Mouse (Mus musculus) layer of hippocampus, adult 8-10 months (tissue): Measurements from ENCODE around the gene Akap2. TPM values are rescaled to one million over a fixed set of nuclear protein-coding genes. Genes with fewer than 3 reads are reported as not detected.

Experiments
- DNase-seq, 2 experiments: peaks; one replicate each; pipeline ENCODE4 v3.0.0; 2022; ENCODE audit warnings: low spot score in 2 of 2
- total RNA-seq, 4 experiments: library from RNA; stranded (reverse); gene quantifications; 2 replicates each; pipeline ENCODE4 v1.2.4; 2022

Gene Akap2
- total RNA-seq, 4 experiments from 2014 or later: 43.3 to 49.6 (median 48.5) TPM

DNA sequence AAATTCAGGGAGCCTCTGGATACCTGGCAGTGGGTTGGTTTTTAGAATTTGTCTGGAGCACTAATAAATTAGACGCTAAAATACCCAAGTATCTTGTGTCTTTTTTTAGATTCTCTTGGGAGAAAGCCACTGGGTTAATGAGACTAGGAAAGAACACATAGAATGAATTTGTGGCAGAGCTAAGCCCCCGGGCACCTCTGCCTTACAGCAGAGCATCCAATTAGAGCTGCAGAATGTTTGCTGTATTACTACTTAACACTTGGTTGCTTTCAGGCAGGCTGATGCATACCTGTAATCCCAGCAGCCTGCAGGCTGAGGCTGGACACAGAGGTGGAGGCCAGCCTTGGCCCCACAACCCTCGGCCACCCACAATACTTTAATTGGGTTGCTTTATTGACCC, 112.3 kb downstream of the Akap2 start:
- no peak for DNase-seq

DNA sequence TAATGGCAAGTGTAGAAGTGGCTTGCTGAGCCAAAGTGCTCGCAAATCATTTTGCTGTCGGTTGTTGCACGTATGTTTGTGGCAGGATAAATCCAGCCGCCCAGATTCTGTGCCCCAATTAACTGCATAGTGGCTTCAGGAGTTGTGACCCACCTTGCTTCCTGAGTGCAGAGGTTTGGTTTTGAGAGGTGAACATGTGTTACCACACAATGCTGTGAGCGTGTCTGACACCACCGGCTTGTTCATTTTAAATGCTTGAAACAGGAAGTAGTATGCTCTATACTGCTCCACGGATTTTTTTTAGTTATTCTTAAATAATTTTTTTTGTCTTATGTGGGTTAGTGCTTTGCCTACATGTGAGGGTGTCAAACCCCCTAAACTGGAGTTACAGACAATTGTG, 114.9 kb downstream of the Akap2 start:
- no peak for DNase-seq

- DNase-seq: no peak
Observed at GRCm38 (mm10) chr4:57833060-57833459, 115.6 kb downstream of the Akap2 start.

- no peak for DNase-seq
Observed at GRCm38 (mm10) chr4:57834141-57834540, 116.7 kb downstream of the Akap2 start.

DNA sequence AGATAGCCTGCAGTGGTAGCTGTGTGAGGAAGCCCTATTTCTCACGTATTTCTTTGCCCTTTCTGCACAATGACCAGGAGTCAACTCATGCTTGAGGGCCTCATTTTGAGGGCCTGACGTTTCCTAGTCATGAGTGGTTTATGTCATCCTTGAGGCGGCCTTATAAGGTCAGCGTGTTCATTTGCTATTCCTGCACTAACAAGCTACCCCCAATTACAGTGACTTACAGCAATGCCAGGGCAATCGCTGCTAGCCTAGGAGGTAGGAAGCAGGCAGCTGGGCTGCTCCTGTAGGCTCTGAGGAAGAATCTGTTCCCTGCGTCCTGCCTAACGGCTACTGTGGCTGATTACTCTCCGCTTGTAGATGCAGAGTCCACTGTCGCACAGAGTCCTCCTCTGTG, 119.6 kb downstream of the Akap2 start:
- no peak for DNase-seq

DNA sequence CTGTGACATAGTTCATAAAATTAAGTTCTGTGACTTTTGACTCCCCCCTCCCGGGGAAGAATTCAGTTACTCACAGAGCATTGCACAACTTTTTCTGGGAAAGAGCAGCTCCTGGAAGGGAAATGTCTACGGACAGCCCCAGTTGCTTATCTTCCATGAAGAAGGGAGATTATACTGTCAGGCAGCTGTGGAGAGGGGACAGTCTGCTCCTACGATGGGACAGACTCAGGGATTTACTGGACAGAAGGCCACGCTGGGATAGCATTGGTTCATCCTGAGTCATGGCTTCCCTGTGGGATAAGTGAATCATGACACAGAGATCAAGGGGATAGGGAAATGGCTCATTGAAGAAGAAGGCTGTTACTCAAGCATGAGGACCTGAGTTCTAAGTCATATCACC, 121.9 kb downstream of the Akap2 start:
- DNase-seq: no peak

- DNase-seq: no peak
Observed at GRCm38 (mm10) chr4:57841911-57842310, 124.5 kb downstream of the Akap2 start.

GRCm38 (mm10) chr4:57842472-57843305, 125.2 kb downstream of the Akap2 start:
- no peak for DNase-seq

GRCm38 (mm10) chr4:57845031-57845431, 127.6 kb downstream of the Akap2 start:
- no peak for DNase-seq

GRCm38 (mm10) chr4:57845541-57846210, 128.2 kb downstream of the Akap2 start:
- DNase-seq: no peak

DNA sequence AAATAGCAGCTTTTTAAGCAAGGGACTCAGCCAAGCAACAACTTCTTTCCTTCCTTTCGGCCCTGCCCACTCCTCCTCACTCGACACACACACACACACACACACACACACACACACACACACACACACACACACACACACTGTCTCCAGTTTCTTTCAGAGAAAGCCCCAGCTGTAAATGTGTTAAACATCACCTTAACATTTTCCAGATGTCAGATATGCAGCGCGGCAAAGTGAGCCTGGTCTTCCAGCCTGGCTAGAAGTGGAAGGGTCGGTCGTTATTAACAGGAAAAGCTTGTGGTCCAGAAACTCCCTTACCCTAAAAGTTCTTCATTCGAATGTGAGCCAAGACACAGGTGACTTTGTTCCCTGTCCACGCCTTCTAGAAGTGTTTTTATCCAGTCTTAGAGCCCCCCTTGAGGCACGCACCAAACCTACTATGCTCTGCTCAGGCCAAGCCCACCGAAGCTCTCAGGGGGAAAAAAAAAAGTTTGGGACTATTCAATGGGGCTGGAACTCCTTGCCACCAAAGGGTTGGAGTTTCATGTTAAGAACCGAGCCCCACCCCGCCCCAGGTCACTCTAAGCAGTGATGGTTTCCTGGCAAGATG, 129.0 kb downstream of the Akap2 start:
- no peak for DNase-seq

DNA sequence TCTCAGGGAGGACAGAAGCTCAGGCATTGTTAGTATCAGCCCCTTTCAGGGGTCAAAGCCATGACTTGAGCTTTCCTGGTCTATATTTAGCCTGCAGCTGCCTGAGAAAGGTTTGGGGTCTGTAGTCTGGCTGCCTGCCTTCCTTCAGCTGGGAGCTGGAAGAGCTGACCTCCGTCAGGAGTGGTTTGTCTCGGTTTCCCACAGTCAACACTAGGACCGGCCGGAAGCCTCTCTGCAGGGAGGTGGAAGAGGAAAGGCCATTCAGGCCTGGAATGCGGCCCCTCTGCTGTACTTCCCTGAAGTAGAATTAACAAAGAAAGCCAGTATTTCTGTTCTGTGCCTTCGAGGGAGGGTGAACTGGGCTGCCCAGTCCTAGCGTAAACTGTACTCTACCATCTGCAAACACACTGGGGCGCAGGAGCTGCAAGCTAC, 129.6 kb downstream of the Akap2 start:
- DNase-seq: no peak

- no peak for DNase-seq
Observed at GRCm38 (mm10) chr4:57847676-57848075, 130.2 kb downstream of the Akap2 start.

DNA sequence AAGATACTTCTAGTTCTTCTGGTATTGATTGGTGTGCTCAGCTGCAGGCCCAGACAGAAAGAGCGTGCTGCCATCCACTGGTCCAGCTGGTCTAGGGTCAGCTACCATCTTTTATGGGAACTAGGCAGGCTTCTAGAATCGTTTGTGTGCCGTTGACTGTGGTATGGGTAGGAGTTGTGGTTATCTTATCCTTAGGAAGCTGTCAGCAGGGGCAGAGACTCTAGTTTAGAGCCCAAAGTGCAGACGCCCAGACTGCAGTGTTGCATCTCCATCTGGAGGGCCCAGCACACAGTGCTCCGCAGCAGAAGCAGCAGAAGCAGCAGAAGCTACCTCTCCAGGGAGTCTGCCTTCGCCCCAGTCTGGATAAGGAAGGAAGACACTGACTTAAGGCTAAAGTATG, 132.0 kb downstream of the Akap2 start:
- no peak for DNase-seq

GRCm38 (mm10) chr4:57851731-57852130, 134.3 kb downstream of the Akap2 start:
- no peak for DNase-seq

- no peak for DNase-seq
Observed at GRCm38 (mm10) chr4:57852461-57853040, 135.1 kb downstream of the Akap2 start.

DNA sequence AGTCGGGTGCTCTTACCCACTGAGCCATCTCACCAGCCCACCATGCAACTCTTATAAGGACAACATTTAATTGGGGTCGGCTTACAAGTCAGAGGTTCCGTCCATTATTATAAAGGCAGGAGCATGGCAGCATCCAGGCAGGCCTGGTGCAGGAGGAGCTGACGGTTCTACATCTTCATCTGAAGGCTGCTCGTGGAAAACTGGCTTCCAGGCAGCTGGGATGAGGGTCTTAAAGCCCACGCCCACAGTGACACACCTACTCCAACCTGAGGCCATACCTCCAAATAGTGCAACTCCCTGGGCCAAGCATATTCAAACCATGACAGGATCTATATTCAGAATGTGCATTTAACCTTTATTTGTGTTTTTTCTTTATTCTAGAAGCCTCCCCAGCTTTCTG, 136.7 kb downstream of the Akap2 start:
- no peak for DNase-seq

- no peak for DNase-seq
Observed at GRCm38 (mm10) chr4:57855281-57855941, 138.0 kb downstream of the Akap2 start.

DNA sequence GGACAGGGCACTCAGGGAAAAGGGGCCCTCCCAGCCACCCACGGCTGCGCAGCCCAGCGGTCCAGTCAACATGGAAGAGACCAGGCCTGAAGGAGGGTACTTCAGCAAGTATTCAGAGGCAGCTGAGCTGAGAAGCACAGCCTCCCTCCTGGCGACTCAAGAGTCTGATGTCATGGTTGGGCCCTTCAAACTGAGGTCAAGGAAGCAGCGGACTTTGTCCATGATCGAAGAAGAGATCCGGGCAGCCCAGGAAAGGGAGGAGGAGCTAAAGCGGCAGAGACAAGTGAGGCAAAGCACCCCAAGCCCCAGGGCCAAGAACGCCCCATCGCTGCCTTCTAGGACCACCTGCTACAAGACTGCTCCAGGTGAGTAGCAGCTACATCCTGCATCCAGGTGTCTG, 139.2 kb downstream of the Akap2 start:
- DNase-seq: no peak

DNA sequence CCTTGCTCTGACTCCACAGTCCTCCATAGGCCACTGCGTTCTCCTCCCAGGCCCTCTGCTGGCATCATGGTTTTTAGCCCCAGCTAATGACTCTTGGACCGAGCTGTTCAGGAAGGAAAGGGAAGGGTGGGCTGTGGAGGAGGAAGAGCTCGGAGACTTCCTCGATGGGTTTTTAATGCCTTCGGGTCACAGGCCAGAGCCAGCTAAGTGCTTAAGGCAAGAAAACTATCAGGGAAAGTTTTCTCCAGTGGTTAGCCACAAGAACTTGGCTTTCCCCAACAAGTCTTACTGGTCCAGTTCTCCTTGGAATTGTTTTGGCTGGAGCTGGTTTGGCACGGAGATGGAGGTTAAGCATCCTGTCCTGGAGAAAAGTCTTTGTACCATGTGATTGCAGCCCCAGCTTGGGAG, 142.8 kb downstream of the Akap2 start:
- no peak for DNase-seq

- no peak for DNase-seq
Observed at GRCm38 (mm10) chr4:57861166-57861565, 143.7 kb downstream of the Akap2 start.

DNA sequence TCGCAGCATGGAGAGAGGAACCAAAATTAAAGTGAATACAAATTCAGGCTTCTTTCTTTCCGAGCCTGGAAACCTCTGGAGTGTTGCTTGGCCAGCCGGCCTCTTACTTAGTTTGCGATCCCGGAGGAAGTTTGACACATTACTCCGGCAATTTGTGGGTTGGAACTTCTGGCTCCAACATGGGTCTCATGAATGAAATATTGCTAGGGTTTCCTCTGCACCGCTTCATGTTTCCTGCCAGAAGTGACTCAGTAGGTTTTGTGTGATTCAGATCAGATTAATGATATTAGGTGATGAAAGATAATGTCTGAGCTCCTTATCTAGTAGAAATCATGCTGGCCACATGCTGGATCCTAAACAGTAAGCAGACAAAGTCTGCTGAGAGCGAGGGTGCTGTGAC, 144.4 kb downstream of the Akap2 start:
- no peak for DNase-seq
